Mouse (Mus musculus): ENCODE measurements around the gene Itgb1bp1. TPM values are rescaled to one million over a fixed set of nuclear protein-coding genes. Genes with fewer than 3 reads are reported as not detected.

Itgb1bp1 gene
- polyA plus RNA-seq, 1 experiment from 2014 or later: 51.0 TPM

DNA sequence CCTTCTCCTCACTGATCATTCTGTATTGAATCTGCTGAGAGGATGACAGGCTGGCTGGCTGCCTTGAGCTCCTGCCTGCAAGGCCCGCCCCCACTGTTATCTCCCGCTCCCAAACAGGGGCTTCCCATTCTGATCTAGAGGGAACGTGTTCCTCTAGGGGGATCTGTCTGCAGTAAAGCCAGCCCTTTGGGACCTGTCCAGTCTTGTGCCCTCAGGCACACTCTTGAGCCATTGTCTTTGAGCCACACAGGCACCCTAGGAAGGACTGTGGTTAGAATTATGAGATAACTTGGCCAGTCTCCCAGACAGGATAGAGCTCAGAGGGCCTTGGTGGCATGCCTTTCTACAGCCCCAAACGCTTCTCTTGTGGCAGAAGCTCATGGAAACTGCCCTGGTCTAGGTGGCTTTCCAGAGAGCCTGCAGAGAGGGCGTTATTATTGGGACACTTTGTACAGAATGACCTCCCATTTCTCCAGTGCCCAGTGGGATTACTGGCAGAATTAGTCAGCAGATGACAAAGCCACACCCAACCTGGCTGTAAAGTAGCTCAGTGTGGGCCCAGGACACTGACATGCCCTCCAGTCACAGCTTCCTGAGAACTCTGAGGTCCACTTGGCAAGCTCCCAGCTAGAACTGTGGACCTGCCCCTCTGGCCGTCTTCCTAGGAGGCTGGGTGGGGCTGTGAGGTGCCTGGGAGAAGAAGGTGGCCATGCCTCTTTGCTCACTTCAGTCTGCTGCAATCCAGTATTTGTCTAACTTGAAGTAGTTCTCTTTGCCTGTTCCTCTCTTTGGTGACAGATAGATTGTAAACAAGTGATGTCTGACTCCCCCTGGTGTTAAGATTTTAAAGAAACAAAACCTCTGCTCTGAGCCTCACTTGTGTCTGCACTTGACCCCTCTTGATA is 58.8 kb downstream of the Itgb1bp1 start:
- ATAC-seq (ENCODE audit: insufficient number of reproducible peaks, insufficient read depth, low FRiP score, low read depth): peak; percentile 43; the same call in 1 of the 2 replicates
- H3K27me3 ChIP-seq (ENCODE audit: control insufficient read depth, insufficient read depth, low read length): no peaks in the 10 kb centered on the region
- peaks cover 10% of the 10 kb centered on the region; the same call in 1 of the 2 replicates for H3K36me3 ChIP-seq (ENCODE audit: control insufficient read depth, insufficient read depth, low read length)
- H3K4me3 ChIP-seq (ENCODE audit: low read depth, low read length): no peak overlapping the region
- H3K9ac ChIP-seq (replicated peaks; ENCODE audit: low read depth, low read length): no peak overlapping the region
- 46% methylated on average over 6 of the region's 6 CpGs for WGBS
- H3K4me1 ChIP-seq (ENCODE audit: control insufficient read depth, insufficient read depth, low read length): no peaks in the 10 kb centered on the region
- no peak overlapping the region for H3K4me2 ChIP-seq (replicated peaks; ENCODE audit: low read depth, low read length)
- H3K9me3 ChIP-seq (ENCODE audit: control insufficient read depth, low read depth, low read length): no peaks in the 10 kb centered on the region
- H3K27ac ChIP-seq (ENCODE audit: low read length): no peak overlapping the region

DNA sequence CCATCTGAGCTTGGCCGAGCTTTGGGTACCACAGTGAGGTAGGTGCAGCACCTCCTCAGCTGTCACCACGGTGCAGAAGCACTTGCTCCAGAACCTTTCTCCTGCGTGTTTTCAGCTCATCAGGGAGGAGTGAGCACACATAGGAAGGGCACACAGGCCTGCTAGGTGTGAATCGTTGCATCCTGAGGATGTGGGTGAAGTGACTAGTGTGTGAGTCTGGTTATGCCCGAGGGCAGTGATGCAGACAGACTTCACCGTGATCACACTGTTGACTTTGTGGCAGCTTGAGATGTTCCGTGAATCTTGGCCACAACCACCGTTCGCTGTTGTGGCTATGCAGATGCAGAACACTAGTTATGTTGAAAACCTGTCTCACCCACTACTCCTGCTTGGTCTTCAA is 59.8 kb downstream of the Itgb1bp1 start:
- Histone ChIP-seq H3K4me1 (ENCODE audit: control insufficient read depth, insufficient read depth, low read length) (no peaks in the 10 kb centered on the region), H3K4me3 (ENCODE audit: low read depth, low read length) (no peak overlapping the region), H3K9me3 (ENCODE audit: control insufficient read depth, low read depth, low read length) (no peaks in the 10 kb centered on the region), H3K27ac (ENCODE audit: low read length) (no peak overlapping the region), H3K36me3 (ENCODE audit: control insufficient read depth, insufficient read depth, low read length) (peaks cover 6% of the 10 kb centered on the region; the same call in 1 of the 2 replicates), H3K4me2 (replicated peaks; ENCODE audit: low read depth, low read length) (no peak overlapping the region), H3K27me3 (ENCODE audit: control insufficient read depth, insufficient read depth, low read length) (no peaks in the 10 kb centered on the region), H3K9ac (replicated peaks; ENCODE audit: low read depth, low read length) (no peak overlapping the region)
- ATAC-seq (ENCODE audit: insufficient number of reproducible peaks, insufficient read depth, low FRiP score, low read depth): no peak
- 89% methylated on average over 9 of the region's 9 CpGs for WGBS

DNA sequence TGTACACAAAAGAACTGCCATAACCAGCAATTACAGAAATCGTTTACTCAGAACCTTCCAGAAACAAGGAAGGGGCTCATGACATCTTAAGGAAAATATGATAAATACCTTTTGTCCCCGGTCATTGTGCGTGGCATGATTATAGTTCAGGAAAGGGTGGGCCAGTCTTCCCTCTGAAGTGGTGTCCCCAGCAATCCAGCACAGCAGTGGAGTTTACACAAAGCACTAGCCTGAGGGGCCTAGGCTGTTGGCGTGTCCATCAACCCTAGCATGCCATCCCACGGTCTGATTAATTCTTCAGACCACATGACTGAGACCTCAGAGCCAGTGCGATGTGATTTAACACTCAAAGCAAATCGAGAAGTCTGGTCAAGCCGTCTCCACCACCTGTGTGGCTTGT is 60.7 kb downstream of the Itgb1bp1 start:
- Histone ChIP-seq H3K4me3 (ENCODE audit: low read depth, low read length) (no peak overlapping the region), H3K4me2 (replicated peaks; ENCODE audit: low read depth, low read length) (no peak overlapping the region), H3K27ac (ENCODE audit: low read length) (no peak overlapping the region), H3K9ac (replicated peaks; ENCODE audit: low read depth, low read length) (no peak overlapping the region), H3K9me3 (ENCODE audit: control insufficient read depth, low read depth, low read length) (no peaks in the 10 kb centered on the region), H3K36me3 (ENCODE audit: control insufficient read depth, insufficient read depth, low read length) (peaks cover 6% of the 10 kb centered on the region; the same call in 1 of the 2 replicates), H3K4me1 (ENCODE audit: control insufficient read depth, insufficient read depth, low read length) (no peaks in the 10 kb centered on the region), H3K27me3 (ENCODE audit: control insufficient read depth, insufficient read depth, low read length) (no peaks in the 10 kb centered on the region)
- WGBS: 70% methylated on average over 8 of the region's 8 CpGs
- ATAC-seq (ENCODE audit: insufficient number of reproducible peaks, insufficient read depth, low FRiP score, low read depth): no peak

DNA sequence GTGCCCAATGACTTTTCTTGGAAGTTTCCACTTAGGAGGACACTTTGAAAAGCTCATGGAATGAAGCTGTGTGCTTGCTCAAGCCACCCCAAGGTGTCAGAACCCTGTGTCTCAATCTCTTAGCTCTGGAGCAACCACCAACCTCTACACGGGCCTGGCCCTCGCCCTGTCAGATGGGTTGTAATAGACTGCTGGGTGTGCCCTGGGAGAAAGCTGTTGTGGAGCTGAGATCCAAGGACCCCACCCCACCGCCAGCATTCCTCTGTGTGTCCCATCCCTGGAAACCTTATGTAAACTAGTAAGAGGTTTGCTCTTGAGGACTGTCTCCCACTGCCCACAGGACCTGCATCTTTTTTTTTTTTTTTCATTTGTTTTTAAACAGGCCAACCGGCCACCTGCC is 62.2 kb downstream of the Itgb1bp1 start:
- no peak overlapping the region for H3K9ac ChIP-seq (replicated peaks; ENCODE audit: low read depth, low read length)
- H3K27me3 ChIP-seq (ENCODE audit: control insufficient read depth, insufficient read depth, low read length): no peaks in the 10 kb centered on the region
- no peak overlapping the region for H3K4me2 ChIP-seq (replicated peaks; ENCODE audit: low read depth, low read length)
- no peaks in the 10 kb centered on the region for H3K9me3 ChIP-seq (ENCODE audit: control insufficient read depth, low read depth, low read length)
- no peak overlapping the region for H3K4me3 ChIP-seq (ENCODE audit: low read depth, low read length)
- no peaks in the 10 kb centered on the region for H3K4me1 ChIP-seq (ENCODE audit: control insufficient read depth, insufficient read depth, low read length)
- ATAC-seq (ENCODE audit: insufficient number of reproducible peaks, insufficient read depth, low FRiP score, low read depth): no peak
- 74% methylated on average over 4 of the region's 4 CpGs for WGBS
- peaks cover 6% of the 10 kb centered on the region; the same call in 1 of the 2 replicates for H3K36me3 ChIP-seq (ENCODE audit: control insufficient read depth, insufficient read depth, low read length)
- H3K27ac ChIP-seq (ENCODE audit: low read length): no peak overlapping the region

DNA sequence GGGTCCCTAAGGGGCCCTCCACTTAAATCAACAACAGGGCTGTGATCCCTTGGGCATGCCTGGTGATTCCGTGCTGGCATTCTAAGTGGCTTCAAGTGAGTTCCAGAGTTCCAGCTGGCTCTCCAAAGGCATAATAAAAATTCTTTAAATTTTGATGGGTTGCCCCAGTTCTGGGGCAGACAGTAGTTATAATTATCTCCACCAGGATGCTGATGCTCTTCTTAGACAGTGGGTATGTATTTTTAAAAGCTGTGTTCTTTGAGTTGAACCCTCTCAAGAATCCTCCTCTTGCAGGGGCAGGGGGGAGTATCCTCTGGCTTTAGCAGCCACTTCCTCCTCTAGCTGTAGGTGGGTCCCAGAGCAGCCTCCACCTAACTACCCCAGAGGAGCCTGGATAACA is 65.5 kb downstream of the Itgb1bp1 start:
- WGBS: 75% methylated on average over 1 of the region's 1 CpGs

DNA sequence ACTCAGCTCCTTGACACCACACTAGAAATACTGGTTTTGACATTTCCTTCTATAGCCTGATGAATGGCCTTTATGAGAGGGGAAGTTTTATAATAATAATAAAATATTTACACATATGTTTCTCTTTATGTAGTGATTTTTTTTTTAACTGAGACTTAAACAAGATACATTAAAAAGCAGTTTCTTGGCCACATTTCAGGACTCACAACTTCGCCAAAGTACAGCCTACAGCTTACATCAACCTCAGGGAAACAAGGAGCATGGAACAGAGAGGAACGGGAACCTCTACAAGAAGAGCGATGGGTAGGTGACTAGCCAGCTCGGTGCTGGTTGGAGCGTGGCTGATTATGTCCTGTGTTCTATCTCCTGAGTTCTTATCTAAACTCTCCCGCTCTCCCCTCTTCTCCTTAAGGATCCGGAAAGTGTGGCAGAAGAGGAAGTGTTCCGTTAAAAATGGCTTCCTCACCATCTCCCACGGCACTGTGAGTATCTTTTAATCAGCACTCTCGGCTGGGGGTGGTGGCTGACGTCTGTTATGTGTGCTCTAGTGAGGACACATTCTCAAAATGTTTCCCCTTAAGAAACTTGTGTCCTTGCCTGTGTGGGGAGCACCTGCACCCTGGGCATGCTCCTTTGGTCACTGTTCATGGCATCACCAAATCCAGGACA is 68.2 kb downstream of the Itgb1bp1 start:
- WGBS: 77% methylated on average over 11 of the region's 11 CpGs
- no peaks in the 10 kb centered on the region; the same call in 1 of the 2 replicates for H3K36me3 ChIP-seq (ENCODE audit: control insufficient read depth, insufficient read depth, low read length)
- no peaks in the 10 kb centered on the region for H3K4me1 ChIP-seq (ENCODE audit: control insufficient read depth, insufficient read depth, low read length)
- ATAC-seq (ENCODE audit: insufficient number of reproducible peaks, insufficient read depth, low FRiP score, low read depth): no peak
- no peak overlapping the region for H3K4me3 ChIP-seq (ENCODE audit: low read depth, low read length)
- no peak overlapping the region for H3K27ac ChIP-seq (ENCODE audit: low read length)
- H3K4me2 ChIP-seq (replicated peaks; ENCODE audit: low read depth, low read length): no peak overlapping the region
- no peak overlapping the region for H3K9ac ChIP-seq (replicated peaks; ENCODE audit: low read depth, low read length)
- no peaks in the 10 kb centered on the region for H3K9me3 ChIP-seq (ENCODE audit: control insufficient read depth, low read depth, low read length)
- H3K27me3 ChIP-seq (ENCODE audit: control insufficient read depth, insufficient read depth, low read length): no peaks in the 10 kb centered on the region

More for the DNA sequence above, 65.5 kb downstream of the Itgb1bp1 start:
- H3K27ac ChIP-seq (ENCODE audit: low read length): no peak overlapping the region
- no peaks in the 10 kb centered on the region for H3K9me3 ChIP-seq (ENCODE audit: control insufficient read depth, low read depth, low read length)
- H3K36me3 ChIP-seq (ENCODE audit: control insufficient read depth, insufficient read depth, low read length): peaks cover 6% of the 10 kb centered on the region; the same call in 1 of the 2 replicates
- no peak overlapping the region for H3K4me3 ChIP-seq (ENCODE audit: low read depth, low read length)
- no peak overlapping the region for H3K9ac ChIP-seq (replicated peaks; ENCODE audit: low read depth, low read length)
- H3K4me2 ChIP-seq (replicated peaks; ENCODE audit: low read depth, low read length): no peak overlapping the region
- no peak for ATAC-seq (ENCODE audit: insufficient number of reproducible peaks, insufficient read depth, low FRiP score, low read depth)
- H3K27me3 ChIP-seq (ENCODE audit: control insufficient read depth, insufficient read depth, low read length): no peaks in the 10 kb centered on the region
- no peaks in the 10 kb centered on the region for H3K4me1 ChIP-seq (ENCODE audit: control insufficient read depth, insufficient read depth, low read length)

DNA sequence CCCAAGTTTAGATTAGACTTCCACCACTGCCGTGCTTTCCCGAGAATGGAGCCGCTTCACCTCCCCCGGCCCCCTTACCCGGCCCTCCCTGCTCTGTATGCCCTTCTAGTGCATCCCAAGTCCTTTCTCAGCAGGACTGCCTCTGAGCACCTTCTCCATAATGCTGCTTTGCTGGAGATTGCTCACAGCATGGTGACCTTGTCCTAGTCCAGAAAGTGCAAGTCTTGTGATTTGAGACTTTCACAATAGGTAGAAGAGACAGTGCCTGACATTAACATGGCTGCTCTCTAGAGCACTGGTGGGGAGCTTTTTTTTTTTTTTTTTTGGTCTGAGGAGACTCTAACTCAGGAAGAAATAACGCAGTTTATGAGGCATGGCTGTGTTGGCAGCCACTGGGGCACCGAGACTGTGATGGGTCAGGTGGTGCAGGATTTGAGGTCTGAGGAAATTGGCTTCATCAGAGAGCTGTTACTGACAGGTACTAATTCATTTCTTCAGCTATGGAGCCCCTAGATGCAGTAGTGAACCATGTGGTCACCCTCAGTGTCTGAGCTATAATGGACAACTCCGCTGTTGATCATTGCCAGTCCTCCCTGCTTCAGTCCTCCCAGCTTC is 71.4 kb downstream of the Itgb1bp1 start:
- Histone ChIP-seq H3K4me3 (ENCODE audit: low read depth, low read length) (no peak overlapping the region), H3K27ac (ENCODE audit: low read length) (no peak overlapping the region), H3K9me3 (ENCODE audit: control insufficient read depth, low read depth, low read length) (no peaks in the 10 kb centered on the region), H3K4me1 (ENCODE audit: control insufficient read depth, insufficient read depth, low read length) (no peaks in the 10 kb centered on the region), H3K9ac (replicated peaks; ENCODE audit: low read depth, low read length) (no peak overlapping the region), H3K27me3 (ENCODE audit: control insufficient read depth, insufficient read depth, low read length) (no peaks in the 10 kb centered on the region), H3K4me2 (replicated peaks; ENCODE audit: low read depth, low read length) (no peak overlapping the region), H3K36me3 (ENCODE audit: control insufficient read depth, insufficient read depth, low read length) (no peaks in the 10 kb centered on the region; the same call in 1 of the 2 replicates)
- ATAC-seq (ENCODE audit: insufficient number of reproducible peaks, insufficient read depth, low FRiP score, low read depth): no peak
- 91% methylated on average over 8 of the region's 8 CpGs for WGBS

DNA sequence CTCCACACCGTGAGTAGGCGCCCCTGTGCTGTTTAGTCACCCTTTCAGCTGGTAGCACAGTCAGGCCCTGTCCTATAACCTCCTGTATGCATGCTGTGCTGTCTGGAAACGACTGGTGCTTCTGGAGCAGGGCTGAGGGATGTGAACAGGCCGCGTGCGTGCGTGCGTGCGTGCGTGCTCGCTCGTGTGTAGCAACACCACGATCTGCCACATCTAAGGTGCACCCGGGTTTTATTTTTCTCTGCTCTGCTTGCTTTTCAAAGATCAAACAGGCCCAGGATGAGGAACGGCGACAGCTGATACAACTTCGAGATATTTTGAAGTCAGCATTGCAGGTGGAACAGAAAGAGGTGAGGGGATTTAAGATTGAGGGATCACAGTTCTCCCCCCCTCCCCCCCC is 73.2 kb downstream of the Itgb1bp1 start:
- H3K36me3 ChIP-seq (ENCODE audit: control insufficient read depth, insufficient read depth, low read length): peaks cover 1% of the 10 kb centered on the region; the same call in 1 of the 2 replicates
- WGBS: 91% methylated on average over 17 of the region's 17 CpGs
- H3K4me2 ChIP-seq (replicated peaks; ENCODE audit: low read depth, low read length): no peak overlapping the region
- ATAC-seq (ENCODE audit: insufficient number of reproducible peaks, insufficient read depth, low FRiP score, low read depth): no peak
- no peaks in the 10 kb centered on the region for H3K9me3 ChIP-seq (ENCODE audit: control insufficient read depth, low read depth, low read length)
- no peak overlapping the region for H3K9ac ChIP-seq (replicated peaks; ENCODE audit: low read depth, low read length)
- H3K4me1 ChIP-seq (ENCODE audit: control insufficient read depth, insufficient read depth, low read length): no peaks in the 10 kb centered on the region
- H3K27me3 ChIP-seq (ENCODE audit: control insufficient read depth, insufficient read depth, low read length): no peaks in the 10 kb centered on the region
- H3K27ac ChIP-seq (ENCODE audit: low read length): no peak overlapping the region
- no peak overlapping the region for H3K4me3 ChIP-seq (ENCODE audit: low read depth, low read length)
